Mouse (Mus musculus) left cerebral cortex, adult 8-10 months (tissue): ENCODE measurements around the gene Gm10720. TPM values are rescaled to one million over a fixed set of nuclear protein-coding genes. Genes with fewer than 3 reads are reported as not detected.
A peak's percentile ranks its signal among the peaks of the same experiment; 100 is the strongest.
"Not testable (repeated sequence)": the region's sequence is repeated elsewhere in the genome, so short reads cannot be mapped to it uniquely, and the experiment has no call there.

Experiments used
- DNase-seq, 2 experiments: peaks; one replicate each; pipeline ENCODE4 v3.0.0; 2022; ENCODE audit warnings: low spot score in 2 of 2
- total RNA-seq, 4 experiments: library from RNA; stranded (reverse); gene quantifications; 2 replicates each; pipeline ENCODE4 v1.2.4; 2022

Gm10720 gene
- total RNA-seq = not detected

- DNase-seq = not testable (repeated sequence)
Observed at GRCm38 (mm10) chr9:3015354-3015753, at the start of gene Gm10720. TSS of gene Gm10720 (plus strand) at chr9:3015654.

DNA sequence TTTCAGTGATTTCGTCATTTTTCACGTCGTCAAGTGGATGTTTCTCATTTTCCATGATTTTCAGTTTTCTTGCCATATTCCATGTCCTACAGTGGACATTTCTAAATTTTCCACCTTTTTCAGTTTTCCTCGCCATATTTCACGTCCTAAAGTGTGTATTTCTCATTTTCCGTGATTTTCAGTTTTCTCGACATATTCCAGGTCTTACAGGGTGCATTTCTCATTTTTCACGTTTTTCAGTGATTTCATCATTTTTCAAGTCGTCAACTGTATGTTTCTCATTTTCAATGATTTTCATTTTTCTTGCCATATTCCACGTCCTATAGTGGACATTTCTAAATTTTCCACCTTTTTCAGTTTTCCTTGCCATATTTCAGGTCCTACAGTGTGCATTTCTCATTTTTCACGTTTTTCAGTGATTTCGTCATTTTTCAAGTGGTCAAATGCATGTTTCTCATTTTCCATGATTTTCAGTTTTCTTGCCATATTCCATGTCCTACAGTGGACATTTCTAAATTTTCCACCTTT, 14.9 kb upstream of the Gm10720 start, which contains the start of gene Gm10722:
Gene Gm10722, plus strand, starts transcription at position 478 of the 528 bp plus-strand sequence.
- peak; percentile 12 to 14 for DNase-seq

- DNase-seq = peak in 1 of 2 experiments; percentile 14
Observed at GRCm38 (mm10) chr9:3001006-3001405, 14.4 kb upstream of the Gm10720 start.

DNA sequence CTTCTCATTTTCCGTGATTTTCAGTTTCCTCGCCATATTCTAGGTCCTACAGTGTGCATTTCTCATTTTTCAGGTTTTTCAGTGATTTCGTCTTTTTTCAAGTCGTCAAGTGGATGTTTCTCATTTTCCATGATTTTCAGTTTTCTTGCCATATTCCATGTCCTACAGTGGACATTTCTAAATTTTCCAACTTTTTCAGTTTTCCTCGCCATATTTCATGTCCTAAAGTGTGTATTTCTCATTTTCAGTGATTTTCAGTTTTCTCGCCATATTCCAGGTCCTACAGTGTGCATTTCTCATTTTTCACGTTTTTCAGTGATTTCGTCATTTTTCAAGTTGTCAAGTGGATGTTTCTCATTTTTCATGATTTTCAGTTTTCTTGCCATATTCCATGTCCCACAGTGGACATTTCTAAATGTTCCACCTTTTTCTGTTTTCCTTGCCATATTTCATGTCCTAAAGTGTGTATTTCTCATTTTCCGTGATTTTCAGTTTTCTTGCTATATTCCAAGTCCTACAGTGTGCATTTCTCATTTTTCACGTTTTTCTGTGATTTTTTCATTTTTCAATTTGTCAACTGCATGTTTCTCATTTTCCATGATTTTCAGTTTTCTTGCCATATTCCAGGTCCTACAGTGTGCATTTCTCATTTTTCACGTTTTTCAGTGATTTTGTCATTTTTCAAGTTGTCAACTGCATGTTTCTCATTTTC, 13.3 kb upstream of the Gm10720 start:
- DNase-seq = peak; percentile 93 to 99

GRCm38 (mm10) chr9:3002794-3003396, 12.6 kb upstream of the Gm10720 start, which contains the start of gene Gm11168:
TSS of gene Gm11168 (plus strand) at chr9:3003346.
- DNase-seq = not testable (repeated sequence)

GRCm38 (mm10) chr9:3006179-3006578, 9.3 kb upstream of the Gm10720 start:
- DNase-seq = not testable (repeated sequence)

DNA sequence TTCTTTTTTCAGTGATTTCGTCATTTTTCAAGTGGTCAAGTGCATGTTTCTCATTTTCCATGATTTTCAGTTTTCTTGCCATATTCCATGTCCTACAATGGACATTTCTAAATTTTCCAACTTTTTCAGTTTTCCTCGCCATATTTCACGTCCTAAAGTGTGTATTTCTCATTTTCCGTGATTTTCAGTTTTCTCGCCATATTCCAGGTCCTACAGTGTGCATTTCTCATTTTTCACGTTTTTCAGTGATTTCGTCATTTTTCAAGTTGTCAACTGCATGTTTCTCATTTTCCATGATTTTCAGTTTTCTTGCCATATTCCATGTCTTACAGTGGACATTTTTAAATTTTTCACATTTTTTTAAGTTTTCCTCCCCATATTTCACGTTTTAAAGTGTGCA, 8.8 kb upstream of the Gm10720 start:
- peak; percentile 98 to 100 for DNase-seq

DNA sequence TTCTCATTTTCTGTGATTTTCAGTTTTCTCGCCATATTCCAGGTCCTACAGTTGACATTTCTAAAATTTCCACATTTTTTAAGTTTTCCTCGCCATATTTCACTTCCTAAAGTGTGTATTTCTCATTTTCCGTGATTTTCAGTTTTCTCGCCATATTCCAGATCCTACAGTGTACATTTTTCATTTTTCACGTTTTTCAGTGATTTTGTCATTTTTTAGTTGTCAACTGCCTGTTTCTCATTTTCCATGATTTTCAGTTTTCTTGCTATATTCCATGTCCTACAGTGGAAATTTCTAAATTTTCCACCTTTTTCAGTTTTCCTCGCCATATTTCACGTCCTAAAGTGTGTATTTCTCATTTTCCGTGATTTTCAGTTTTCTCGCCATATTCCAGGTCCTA, 8.2 kb upstream of the Gm10720 start:
- not testable (repeated sequence) for DNase-seq

DNA sequence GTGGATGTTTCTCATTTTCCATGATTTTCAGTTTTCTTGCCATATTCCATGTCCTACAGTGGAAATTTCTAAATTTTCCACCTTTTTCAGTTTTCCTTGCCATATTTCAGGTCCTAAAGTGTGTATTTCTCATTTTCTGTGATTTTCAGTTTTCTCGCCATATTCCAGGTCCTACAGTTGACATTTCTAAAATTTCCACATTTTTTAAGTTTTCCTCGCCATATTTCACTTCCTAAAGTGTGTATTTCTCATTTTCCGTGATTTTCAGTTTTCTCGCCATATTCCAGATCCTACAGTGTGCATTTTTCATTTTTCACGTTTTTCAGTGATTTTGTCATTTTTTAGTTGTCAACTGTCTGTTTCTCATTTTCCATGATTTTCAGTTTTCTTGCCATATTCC, 6.1 kb upstream of the Gm10720 start:
- DNase-seq = not testable (repeated sequence)

DNA sequence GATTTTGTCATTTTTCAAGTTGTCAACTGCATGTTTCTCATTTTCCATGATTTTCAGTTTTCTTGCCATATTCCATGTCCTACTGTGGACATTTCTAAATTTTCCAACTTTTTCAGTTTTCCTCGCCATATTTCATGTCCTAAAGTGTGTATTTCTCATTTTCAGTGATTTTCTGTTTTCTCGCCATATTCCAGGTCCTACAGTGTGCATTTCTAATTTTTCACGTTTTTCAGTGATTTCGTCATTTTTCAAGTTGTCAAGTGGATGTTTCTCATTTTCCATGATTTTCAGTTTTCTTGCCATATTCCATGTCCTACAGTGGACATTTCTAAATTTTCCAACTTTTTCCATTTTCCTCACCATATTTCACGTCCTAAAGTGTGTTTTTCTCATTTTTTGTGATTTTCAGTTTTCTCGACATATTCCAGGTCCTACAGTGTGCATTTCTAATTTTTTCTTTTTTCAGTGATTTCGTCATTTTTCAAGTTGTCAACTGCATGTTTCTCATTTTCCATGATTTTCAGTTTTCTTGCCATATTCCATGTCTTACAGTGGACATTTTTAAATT, 3.3 kb upstream of the Gm10720 start:
- not testable (repeated sequence) for DNase-seq

- DNase-seq = not testable (repeated sequence)
Observed at GRCm38 (mm10) chr9:3012733-3013279, 2.6 kb upstream of the Gm10720 start, which contains the start of gene Gm10721. TSS of gene Gm10721 (plus strand) at chr9:3013140.

- DNase-seq = not testable (repeated sequence)
Observed at GRCm38 (mm10) chr9:3015896-3016295, 442 bp downstream of the Gm10720 start.

DNA sequence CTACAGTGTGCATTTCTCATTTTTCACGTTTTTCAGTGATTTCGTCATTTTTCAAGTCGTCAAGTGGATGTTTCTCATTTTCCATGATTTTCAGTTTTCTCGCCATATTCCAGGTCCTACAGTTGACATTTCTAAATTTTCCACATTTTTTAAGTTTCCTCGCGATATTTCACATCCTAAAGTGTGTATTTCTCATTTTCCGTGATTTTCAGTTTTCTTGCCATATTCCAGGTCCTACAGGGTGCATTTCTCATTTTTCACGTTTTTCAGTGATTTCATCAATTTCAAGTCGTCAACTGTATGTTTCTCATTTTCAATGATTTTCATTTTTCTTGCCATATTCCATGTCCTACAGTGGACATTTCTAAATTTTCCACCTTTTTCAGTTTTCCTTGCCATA, 1.7 kb downstream of the Gm10720 start, which contains the start of gene Gm10719:
Gene Gm10719, plus strand, starts transcription at position 301 of the 400 bp plus-strand sequence.
- not testable (repeated sequence) for DNase-seq

DNA sequence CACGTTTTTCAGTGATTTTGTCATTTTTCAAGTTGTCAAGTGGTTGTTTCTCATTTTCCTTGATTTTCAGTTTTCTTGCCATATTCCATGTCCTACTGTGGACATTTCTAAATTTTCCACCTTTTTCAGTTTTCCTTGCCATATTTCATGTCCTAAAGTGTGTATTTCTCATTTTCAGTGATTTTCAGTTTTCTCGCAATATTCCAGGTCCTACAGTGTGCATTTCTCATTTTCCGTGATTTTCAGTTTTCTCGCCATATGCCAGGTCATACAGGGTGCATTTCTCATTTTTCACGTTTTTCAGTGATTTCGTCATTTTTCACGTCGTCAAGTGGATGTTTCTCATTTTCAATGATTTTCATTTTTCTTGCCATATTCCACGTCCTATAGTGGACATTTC, 3.5 kb downstream of the Gm10720 start:
- peak; percentile 1 to 60 for DNase-seq

DNA sequence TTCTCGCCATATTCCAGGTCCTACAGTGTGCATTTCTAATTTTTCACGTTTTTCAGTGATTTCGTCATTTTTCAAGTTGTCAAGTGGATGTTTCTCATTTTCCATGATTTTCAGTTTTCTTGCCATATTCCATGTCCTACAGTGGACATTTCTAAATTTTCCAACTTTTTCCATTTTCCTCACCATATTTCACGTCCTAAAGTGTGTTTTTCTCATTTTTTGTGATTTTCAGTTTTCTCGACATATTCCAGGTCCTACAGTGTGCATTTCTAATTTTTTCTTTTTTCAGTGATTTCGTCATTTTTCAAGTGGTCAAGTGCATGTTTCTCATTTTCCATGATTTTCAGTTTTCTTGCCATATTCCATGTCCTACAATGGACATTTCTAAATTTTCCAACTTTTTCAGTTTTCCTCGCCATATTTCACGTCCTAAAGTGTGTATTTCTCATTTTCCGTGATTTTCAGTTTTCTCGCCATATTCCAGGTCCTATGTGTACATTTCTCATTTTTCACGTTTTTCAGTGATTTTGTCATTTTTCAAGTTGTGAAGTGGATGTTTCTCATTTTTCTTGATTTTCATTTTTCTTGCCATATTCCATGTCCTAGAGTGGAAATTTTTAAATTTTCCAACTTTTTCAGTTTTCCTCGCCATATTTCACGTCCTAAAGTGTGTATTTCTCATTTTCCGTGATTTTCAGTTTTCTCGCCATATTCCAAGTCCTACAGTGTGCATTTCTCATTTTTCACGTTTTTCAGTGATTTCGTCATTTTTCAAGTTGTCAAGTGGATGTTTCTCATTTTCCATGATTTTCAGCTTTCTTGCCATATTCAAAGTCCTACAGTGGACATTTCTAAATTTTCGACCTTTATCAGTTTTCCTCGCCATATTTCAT, 4.6 kb downstream of the Gm10720 start:
- DNase-seq = peak; percentile 3 to 70

DNA sequence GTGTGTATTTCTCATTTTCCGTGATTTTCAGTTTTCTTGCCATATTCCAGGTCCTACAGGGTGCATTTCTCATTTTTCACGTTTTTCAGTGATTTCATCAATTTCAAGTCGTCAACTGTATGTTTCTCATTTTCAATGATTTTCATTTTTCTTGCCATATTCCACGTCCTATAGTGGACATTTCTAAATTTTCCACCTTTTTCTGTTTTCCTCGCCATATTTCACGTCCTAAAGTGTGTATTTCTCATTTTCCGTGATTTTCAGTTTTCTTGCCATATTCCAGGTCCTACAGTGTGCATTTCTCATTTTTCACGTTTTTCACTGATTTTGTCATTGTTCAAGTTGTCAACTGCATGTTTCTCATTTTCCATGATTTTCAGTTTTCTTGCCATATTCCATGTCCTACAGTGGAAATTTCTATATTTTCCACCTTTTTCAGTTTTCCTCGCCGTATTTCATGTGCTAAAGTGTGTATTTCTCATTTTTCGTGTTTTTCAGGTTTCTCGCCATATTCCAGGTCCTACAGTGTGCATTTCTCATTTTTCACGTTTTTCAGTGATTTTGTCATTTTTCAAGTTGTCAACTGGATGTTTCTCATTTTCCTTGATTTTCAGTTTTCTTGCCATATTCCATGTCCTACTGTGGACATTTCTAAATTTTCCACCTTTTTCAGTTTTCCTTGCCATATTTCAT, 7.0 kb downstream of the Gm10720 start:
- DNase-seq = peak; percentile 43 to 81

DNA sequence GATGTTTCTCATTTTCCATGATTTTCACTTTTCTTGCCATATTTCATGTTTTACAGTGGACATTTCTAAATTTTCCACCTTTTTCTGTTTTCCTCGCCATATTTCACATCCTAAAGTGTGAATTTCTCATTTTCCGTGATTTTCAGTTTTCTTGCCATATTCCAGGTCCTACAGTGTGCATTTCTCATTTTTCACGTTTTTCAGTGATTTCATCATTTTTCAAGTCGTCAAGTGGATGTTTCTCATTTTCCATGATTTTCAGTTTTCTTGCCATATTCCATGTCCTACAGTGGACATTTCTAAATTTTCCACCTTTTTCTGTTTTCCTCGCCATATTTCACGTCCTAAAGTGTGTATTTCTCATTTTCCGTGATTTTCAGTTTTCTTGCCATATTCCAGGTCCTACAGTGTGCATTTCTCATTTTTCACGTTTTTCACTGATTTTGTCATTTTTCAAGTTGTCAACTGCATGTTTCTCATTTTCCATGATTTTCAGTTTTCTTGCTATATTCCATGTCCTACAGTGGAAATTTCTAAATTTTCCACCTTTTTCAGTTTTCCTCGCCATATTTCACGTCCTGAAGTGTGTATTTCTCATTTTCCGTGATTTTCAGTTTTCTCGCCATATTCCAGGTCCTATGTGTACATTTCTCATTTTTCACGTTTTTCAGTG, 8.0 kb downstream of the Gm10720 start, which contains the start of gene Gm10718:
Gene Gm10718, plus strand, starts transcription at position 236 of the 673 bp plus-strand sequence.
- peak; percentile 18 to 44 for DNase-seq

DNA sequence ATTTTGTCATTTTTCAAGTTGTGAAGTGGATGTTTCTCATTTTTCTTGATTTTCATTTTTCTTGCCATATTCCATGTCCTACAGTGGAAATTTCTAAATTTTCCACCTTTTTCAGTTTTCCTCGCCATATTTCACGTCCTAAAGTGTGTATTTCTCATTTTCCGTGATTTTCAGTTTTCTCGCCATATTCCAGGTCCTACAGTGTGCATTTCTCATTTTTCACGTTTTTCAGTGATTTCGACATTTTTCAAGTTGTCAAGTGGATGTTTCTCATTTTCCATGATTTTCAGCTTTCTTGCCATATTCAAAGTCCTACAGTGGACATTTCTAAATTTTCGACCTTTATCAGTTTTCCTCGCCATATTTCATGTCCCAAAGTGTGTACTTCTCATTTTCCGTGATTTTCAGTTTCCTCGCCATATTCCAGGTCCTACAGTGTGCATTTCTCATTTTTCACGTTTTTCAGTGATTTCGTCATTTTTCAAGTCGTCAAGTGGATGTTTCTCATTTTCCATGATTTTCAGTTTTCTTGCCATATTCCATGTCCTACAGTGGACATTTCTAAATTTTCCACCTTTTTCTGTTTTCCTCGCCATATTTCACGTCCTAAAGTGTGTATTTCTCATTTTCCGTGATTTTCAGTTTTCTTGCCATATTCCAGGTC, 8.7 kb downstream of the Gm10720 start:
- DNase-seq = peak; percentile 99 to 100
